Mouse (Mus musculus): ENCODE measurements around the gene Dusp16.
A peak's percentile ranks its signal among the peaks of the same experiment; 100 is the strongest.

Dusp16 gene

GRCm38 (mm10) chr6:134792141-134793045 lies at the start of gene Dusp16:
Gene Dusp16, minus strand, starts transcription at chr6:134792625.
- peak; percentile 98 for DNase-seq

GRCm38 (mm10) chr6:134840346-134840745 lies 47.9 kb upstream of the Dusp16 start:
- DNase-seq, result no peak

GRCm38 (mm10) chr6:134838111-134838510 lies 45.7 kb upstream of the Dusp16 start:
- no peak for DNase-seq

GRCm38 (mm10) chr6:134834585-134835251 lies 42.3 kb upstream of the Dusp16 start:
- no peak for DNase-seq

GRCm38 (mm10) chr6:134830776-134831175 lies 38.4 kb upstream of the Dusp16 start:
- DNase-seq, result no peak

GRCm38 (mm10) chr6:134829786-134830700 lies 37.6 kb upstream of the Dusp16 start, which contains the start of gene Crebl2:
Gene Crebl2, plus strand, starts transcription at chr6:134830154.
- peak; percentile 100 for DNase-seq

GRCm38 (mm10) chr6:134822844-134823243 lies 30.4 kb upstream of the Dusp16 start:
- peak; percentile 43 for DNase-seq

- DNase-seq, result peak; percentile 50
These were observed 28.0 kb upstream of the Dusp16 start for GRCm38 (mm10) chr6:134820411-134820810.

GRCm38 (mm10) chr6:134819741-134820140 lies 27.3 kb upstream of the Dusp16 start:
- DNase-seq, result peak; percentile 60

- DNase-seq, result no peak
These were observed 24.9 kb upstream of the Dusp16 start for GRCm38 (mm10) chr6:134817051-134817928.

- DNase-seq, result no peak
These were observed 20.6 kb upstream of the Dusp16 start for GRCm38 (mm10) chr6:134813066-134813465.

- no peak for DNase-seq
These were observed 15.4 kb upstream of the Dusp16 start for GRCm38 (mm10) chr6:134807794-134808193.

- DNase-seq, result no peak
These were observed 14.7 kb upstream of the Dusp16 start for GRCm38 (mm10) chr6:134807091-134807490.

- DNase-seq, result no peak
These were observed 13.7 kb upstream of the Dusp16 start for GRCm38 (mm10) chr6:134806130-134806529.

- DNase-seq, result no peak
These were observed 12.4 kb upstream of the Dusp16 start for GRCm38 (mm10) chr6:134804736-134805277.

GRCm38 (mm10) chr6:134802641-134803043 lies 10.2 kb upstream of the Dusp16 start:
- DNase-seq, result peak; percentile 92

GRCm38 (mm10) chr6:134801483-134801882 lies 9.1 kb upstream of the Dusp16 start:
- no peak for DNase-seq

- peak; percentile 69 for DNase-seq
These were observed 3.9 kb upstream of the Dusp16 start for GRCm38 (mm10) chr6:134796297-134796696.

GRCm38 (mm10) chr6:134793911-134794520 lies 1.6 kb upstream of the Dusp16 start:
- DNase-seq, result peak; percentile 90

GRCm38 (mm10) chr6:134793046-134793806 lies 801 bp upstream of the Dusp16 start:
- peak; percentile 23 for DNase-seq

Measured in lung, postnatal 36 days (tissue).